Mouse (Mus musculus) heart, embryonic 10.5 days (tissue): Measurements from ENCODE around the gene Myh3. TPM values are rescaled to one million over a fixed set of nuclear protein-coding genes. Genes with fewer than 3 reads are reported as not detected.

Source experiments
- DNase-seq: peaks from one replicate; pipeline ENCODE4 v3.0.0-alpha.2; 2017; ENCODE audit warnings: low spot score
- H3K27ac ChIP-seq: fragments of 300-500 bp; sonication (generic); 2 replicates; pipeline ENCODE4 v1.5.1; 2016; ENCODE audit warnings: mild to moderate bottlenecking
- H3K27me3 ChIP-seq: fragments of 300-500 bp; sonication (generic); 2 replicates; pipeline ENCODE4 v1.6.1; 2016; ENCODE audit warnings: mild to moderate bottlenecking; ENCODE audit not compliant: poor library complexity, insufficient read depth, severe bottlenecking
- H3K36me3 ChIP-seq: fragments of 300-500 bp; sonication (generic); 2 replicates; pipeline ENCODE4 v1.6.1; 2016; ENCODE audit warnings: mild to moderate bottlenecking, moderate library complexity
- H3K4me1 ChIP-seq: fragments of 300-500 bp; sonication (generic); 2 replicates; pipeline ENCODE4 v1.6.1; 2016; ENCODE audit warnings: mild to moderate bottlenecking
- H3K4me3 ChIP-seq: fragments of 300-500 bp; sonication (generic); 2 replicates; pipeline ENCODE4 v1.5.1; 2016; ENCODE audit warnings: mild to moderate bottlenecking, moderate library complexity
- H3K9me3 ChIP-seq: fragments of 300-500 bp; sonication (generic); 2 replicates; pipeline ENCODE4 v1.6.1; 2016; ENCODE audit warnings: mild to moderate bottlenecking, moderate library complexity
- WGBS: fragments of 180-500 bp; shearing (Covaris S2); methylation state at CpG from one replicate; pipeline ENCODE4 v1.1.7; 2016; 5-methylcytosine and 5-hydroxymethylcytosine counted together
- polyA plus RNA-seq: library from polyadenylated mRNA; unstranded; fragments of >200 nt; fragmentation: Nextera tagmentation; extraction: Ambion mirVana; gene quantifications from 2 replicates; pipeline ENCODE4 v1.2.1, GENCODE M21; 2016

Gene Myh3
- polyA plus RNA-seq, 1 experiment from 2014 or later: 0.04 TPM

DNA sequence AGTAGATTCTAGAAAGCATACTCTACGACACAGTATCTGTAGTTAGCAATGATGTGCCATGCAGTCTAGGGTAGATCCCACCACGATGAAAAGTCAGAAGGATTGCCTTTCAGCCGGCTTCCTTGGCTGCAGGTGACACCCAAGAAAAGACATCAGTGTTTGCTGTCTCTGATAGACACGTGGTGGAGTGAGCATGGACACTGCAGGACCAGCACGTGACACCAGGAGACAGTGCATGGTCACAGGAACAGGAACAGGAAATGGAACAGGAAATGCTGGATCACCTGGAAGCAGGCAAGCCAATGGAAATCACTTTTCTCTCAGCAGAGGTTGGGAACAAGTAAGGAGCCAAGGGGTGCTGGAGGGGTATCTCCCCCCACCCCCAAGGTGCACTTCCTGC lies 65.0 kb downstream of the Myh3 start:
- Histone ChIP-seq H3K27me3 (no peaks in the 10 kb centered on the region), H3K4me1 (no peaks in the 10 kb centered on the region), H3K9me3 (no peaks in the 10 kb centered on the region), H3K27ac (no peak overlapping the region), H3K4me3 (no peak overlapping the region), H3K36me3 (no peaks in the 10 kb centered on the region)
- WGBS: 70% methylated on average over 5 of the region's 5 CpGs
- no peak for DNase-seq

GRCm38 (mm10) chr11:67143863-67144498 lies 65.9 kb downstream of the Myh3 start:
- 80% methylated on average over 4 of the region's 4 CpGs for WGBS
- H3K4me1 ChIP-seq: no peaks in the 10 kb centered on the region
- H3K4me3 ChIP-seq: no peak overlapping the region
- no peak for DNase-seq
- no peaks in the 10 kb centered on the region for H3K27me3 ChIP-seq
- no peaks in the 10 kb centered on the region for H3K9me3 ChIP-seq
- no peaks in the 10 kb centered on the region for H3K36me3 ChIP-seq
- no peak overlapping the region for H3K27ac ChIP-seq

DNA sequence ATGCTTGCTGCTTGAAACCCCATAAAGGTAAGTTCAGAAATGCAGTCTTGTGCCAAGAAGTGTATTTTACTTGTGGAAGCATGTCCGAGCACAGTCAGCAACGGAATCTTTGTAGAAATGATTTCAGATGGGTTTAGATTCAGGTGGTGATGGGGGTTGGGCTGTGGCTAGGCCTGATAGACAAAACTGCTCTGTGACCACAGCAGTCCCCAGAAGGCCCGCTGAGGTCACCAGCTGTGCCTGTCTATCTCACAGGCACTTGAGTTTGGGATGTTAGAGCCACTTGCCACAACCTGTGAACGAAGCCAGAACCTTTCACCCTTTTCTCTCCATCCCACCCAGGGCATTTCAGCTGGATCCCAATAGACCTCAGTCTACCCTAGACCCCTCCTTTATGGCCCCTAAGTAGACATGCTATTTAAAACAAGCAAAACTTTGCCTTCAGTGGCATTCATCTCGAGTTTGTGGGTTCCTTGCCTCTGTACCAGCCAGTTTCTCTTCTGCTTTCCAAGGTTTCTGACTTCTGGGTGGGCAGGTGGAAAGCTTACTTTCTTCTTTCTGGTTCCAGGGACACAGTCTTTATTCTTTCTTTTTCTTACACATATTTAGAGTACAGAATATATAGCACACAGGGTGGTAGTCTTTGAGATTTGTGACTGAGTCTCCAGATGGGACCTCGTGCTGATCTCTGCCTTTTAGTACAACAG lies 66.6 kb downstream of the Myh3 start:
- H3K27ac ChIP-seq: no peak overlapping the region
- H3K4me1 ChIP-seq: no peaks in the 10 kb centered on the region
- no peaks in the 10 kb centered on the region for H3K27me3 ChIP-seq
- no peak for DNase-seq
- 66% methylated on average over 6 of the region's 6 CpGs for WGBS
- H3K36me3 ChIP-seq: no peaks in the 10 kb centered on the region
- no peaks in the 10 kb centered on the region for H3K9me3 ChIP-seq
- no peak overlapping the region for H3K4me3 ChIP-seq

GRCm38 (mm10) chr11:67145482-67146408 lies 67.6 kb downstream of the Myh3 start:
- no peak for DNase-seq
- Histone ChIP-seq H3K36me3 (no peaks in the 10 kb centered on the region), H3K27me3 (no peaks in the 10 kb centered on the region), H3K27ac (no peak overlapping the region), H3K4me1 (no peaks in the 10 kb centered on the region), H3K4me3 (no peak overlapping the region), H3K9me3 (no peaks in the 10 kb centered on the region)
- 85% methylated on average over 5 of the region's 5 CpGs for WGBS

GRCm38 (mm10) chr11:67146409-67147282 lies 68.5 kb downstream of the Myh3 start:
- Histone ChIP-seq H3K4me1 (no peaks in the 10 kb centered on the region), H3K36me3 (no peaks in the 10 kb centered on the region), H3K4me3 (no peak overlapping the region), H3K27me3 (no peaks in the 10 kb centered on the region), H3K9me3 (no peaks in the 10 kb centered on the region), H3K27ac (no peak overlapping the region)
- DNase-seq: no peak
- 82% methylated on average over 4 of the region's 4 CpGs for WGBS

DNA sequence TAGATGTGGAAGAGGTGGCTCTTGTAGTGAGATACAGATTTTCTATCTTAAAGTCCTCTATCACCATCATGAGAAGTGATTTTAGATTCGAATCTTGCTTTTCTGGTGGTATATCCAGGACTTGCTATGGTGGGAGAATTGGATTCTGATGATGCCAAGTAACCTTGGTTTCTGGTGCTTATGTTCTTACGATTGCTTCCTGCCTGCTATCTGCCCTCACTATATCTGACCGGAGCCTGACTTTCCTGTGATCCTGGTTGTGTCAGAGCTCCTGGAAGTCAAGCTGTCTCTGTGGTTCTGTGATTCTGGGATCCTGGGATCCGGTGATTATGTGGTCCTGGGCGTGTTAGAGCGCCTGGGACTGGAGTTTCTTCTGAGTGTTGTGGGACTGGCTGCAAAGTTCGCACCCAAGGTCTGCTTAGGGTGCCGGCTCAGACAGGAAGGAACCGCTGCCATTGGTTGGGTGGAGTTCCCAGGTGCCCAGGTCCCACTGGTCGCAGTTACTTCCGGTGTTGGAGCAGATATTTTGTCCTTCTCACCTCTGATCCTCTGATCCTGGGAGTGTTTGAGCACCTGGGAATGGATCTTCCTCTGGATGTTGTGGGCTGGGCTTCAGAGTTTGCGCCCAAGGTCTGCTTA lies 69.3 kb downstream of the Myh3 start:
- Histone ChIP-seq H3K27me3 (no peaks in the 10 kb centered on the region), H3K4me3 (no peak overlapping the region), H3K9me3 (no peaks in the 10 kb centered on the region), H3K27ac (no peak overlapping the region), H3K4me1 (no peaks in the 10 kb centered on the region), H3K36me3 (no peaks in the 10 kb centered on the region)
- no peak for DNase-seq
- 81% methylated on average over 12 of the region's 12 CpGs for WGBS

GRCm38 (mm10) chr11:67148286-67149012 lies 70.3 kb downstream of the Myh3 start:
- no peak for DNase-seq
- Histone ChIP-seq H3K4me1 (peaks cover 4% of the 10 kb centered on the region; the same call in 1 of the 2 replicates), H3K27ac (no peak overlapping the region), H3K9me3 (no peaks in the 10 kb centered on the region), H3K36me3 (no peaks in the 10 kb centered on the region), H3K4me3 (no peak overlapping the region), H3K27me3 (no peaks in the 10 kb centered on the region)
- 86% methylated on average over 4 of the region's 4 CpGs for WGBS

DNA sequence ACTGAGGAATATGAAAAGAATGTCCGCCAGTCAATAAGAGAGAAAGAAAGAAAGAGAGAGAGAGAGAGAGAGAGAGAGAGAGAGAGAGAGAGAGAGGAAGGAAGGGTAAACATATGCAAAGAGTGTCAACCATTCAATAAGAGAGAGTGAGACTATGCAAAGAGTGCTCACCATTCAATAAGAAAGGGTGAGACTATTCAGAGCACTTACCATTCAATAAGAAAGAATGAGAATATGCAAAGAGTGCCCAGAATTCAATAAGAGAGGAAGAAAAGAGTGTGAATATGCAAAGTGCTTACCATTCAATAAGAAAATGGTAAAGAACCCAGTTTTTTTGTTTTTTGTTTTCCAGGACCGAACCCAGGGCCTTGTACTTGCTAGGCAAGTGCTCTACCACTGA lies 72.1 kb downstream of the Myh3 start:
- Histone ChIP-seq H3K4me1 (peaks cover 4% of the 10 kb centered on the region; the same call in 1 of the 2 replicates), H3K27ac (no peak overlapping the region), H3K36me3 (no peaks in the 10 kb centered on the region), H3K4me3 (no peak overlapping the region), H3K27me3 (no peaks in the 10 kb centered on the region), H3K9me3 (no peaks in the 10 kb centered on the region)
- DNase-seq: no peak
- WGBS: 88% methylated on average over 2 of the region's 2 CpGs

GRCm38 (mm10) chr11:67151159-67151558 lies 73.1 kb downstream of the Myh3 start:
- DNase-seq: no peak
- Histone ChIP-seq H3K36me3 (no peaks in the 10 kb centered on the region), H3K4me3 (no peak overlapping the region), H3K4me1 (peaks cover 4% of the 10 kb centered on the region; the same call in 1 of the 2 replicates), H3K27ac (no peak overlapping the region), H3K9me3 (no peaks in the 10 kb centered on the region), H3K27me3 (no peaks in the 10 kb centered on the region)
- WGBS: 79% methylated on average over 3 of the region's 3 CpGs
